Mouse (Mus musculus): ENCODE measurements around the gene Gm8890. TPM values are rescaled to one million over a fixed set of nuclear protein-coding genes. Genes with fewer than 3 reads are reported as not detected.

The Gm8890 gene
- polyA plus RNA-seq (2012; rRNA removed; ENCODE audit: low replicate concordance) = 0.16 and 0.21 TPM in 2 replicates

GRCm38 (mm10) chr5:11255733-11256132, at the start of gene Gm8890:
TSS of gene Gm8890 (plus strand) at chr5:11256033.

Other genes starting within 250 kb of the Gm8890 start
- not detected in 2 replicates for gene Gm8879, start 128.4 kb upstream of the Gm8890 start, polyA plus RNA-seq (2012; rRNA removed; ENCODE audit: low replicate concordance)
- gene Gm5861, start 73.0 kb upstream of the Gm8890 start, polyA plus RNA-seq (2012; rRNA removed; ENCODE audit: low replicate concordance) = 0.18 TPM in 1 of 2 replicates, not detected in the other
- not detected in 2 replicates for gene Speer1, start 85.5 kb downstream of the Gm8890 start, polyA plus RNA-seq (2012; rRNA removed; ENCODE audit: low replicate concordance)
- gene Gm8897, start 160.4 kb downstream of the Gm8890 start, polyA plus RNA-seq (2012; rRNA removed; ENCODE audit: low replicate concordance) = not detected in 2 replicates
- not detected in 2 replicates for gene Gm8906, start 246.7 kb downstream of the Gm8890 start, polyA plus RNA-seq (2012; rRNA removed; ENCODE audit: low replicate concordance)